Mouse (Mus musculus) midbrain, postnatal 0 days (tissue): ENCODE data around the gene Foxl1. TPM values are rescaled to one million over a fixed set of nuclear protein-coding genes. Genes with fewer than 3 reads are reported as not detected.
A peak's percentile ranks its signal among the peaks of the same experiment; 100 is the strongest.

Experiments
- ATAC-seq: fragments of 200-750 bp; cut with Nextera tagmentation; 2 replicates; pipeline ENCODE4 v1.8.0; 2017; ENCODE audit warnings: moderate number of reproducible peaks, mild to moderate bottlenecking, moderate TSS enrichment, moderate library complexity; ENCODE audit not compliant: low FRiP score
- DNase-seq: peaks from one replicate; pipeline ENCODE4 v3.0.0-alpha.2; 2015; ENCODE audit warnings: low spot score
- H3K27ac ChIP-seq: fragments of 300-500 bp; sonication (generic); 2 replicates; pipeline ENCODE4 v1.5.1; 2014; ENCODE audit warnings: low read depth, mild to moderate bottlenecking, low read length, mixed read lengths
- H3K27me3 ChIP-seq: fragments of 300-500 bp; sonication (generic); 2 replicates; pipeline ENCODE4 v1.6.1; 2014; ENCODE audit warnings: low read length, control low read depth, mixed read lengths; ENCODE audit not compliant: insufficient read depth
- H3K36me3 ChIP-seq: fragments of 300-500 bp; sonication (generic); 2 replicates; pipeline ENCODE4 v1.6.1; 2014; ENCODE audit warnings: low read length, control low read depth, mixed read lengths; ENCODE audit not compliant: insufficient read depth
- H3K4me1 ChIP-seq: fragments of 300-500 bp; sonication (generic); 2 replicates; pipeline ENCODE4 v1.6.1; 2014; ENCODE audit warnings: mild to moderate bottlenecking, control low read depth, antibody characterized with exemption, low read length, mixed read lengths; ENCODE audit not compliant: insufficient read depth
- H3K4me2 ChIP-seq: fragments of 300-500 bp; sonication (generic); 2 replicates; pipeline ENCODE4 v1.6.1; 2014; ENCODE audit warnings: low read depth, mild to moderate bottlenecking, low read length, mixed read lengths; ENCODE audit not compliant: poor library complexity, severe bottlenecking
- H3K4me3 ChIP-seq: fragments of 300-500 bp; sonication (generic); 2 replicates; pipeline ENCODE4 v1.5.1; 2014; ENCODE audit warnings: low read depth, mild to moderate bottlenecking, low read length, moderate library complexity
- H3K9ac ChIP-seq: fragments of 300-500 bp; sonication (generic); replicated peaks from 2 replicates; pipeline ENCODE4 v1.6.1; 2014; ENCODE audit warnings: mild to moderate bottlenecking, low read length, moderate library complexity, mixed read lengths; ENCODE audit not compliant: poor library complexity, severe bottlenecking
- H3K9me3 ChIP-seq: fragments of 300-500 bp; sonication (generic); 2 replicates; pipeline ENCODE4 v1.6.1; 2016; ENCODE audit warnings: low read length, control low read depth
- CTCF ChIP-seq: IDR thresholded peaks from 2 replicates; pipeline ENCODE4 v1.5.1; 2016; ENCODE audit warnings: antibody characterized with exemption, mild to moderate bottlenecking
- WGBS: fragments of 180-500 bp; shearing (Covaris S2); extraction: QIAGEN DNeasy Blood & Tissue Kit; methylation state at CpG from one replicate; pipeline ENCODE4 v1.1.7; 2014; 5-methylcytosine and 5-hydroxymethylcytosine counted together
- polyA plus RNA-seq: library from polyadenylated mRNA; unstranded; fragments of >200 nt; fragmentation: Nextera tagmentation; extraction: Ambion mirVana; gene quantifications from 2 replicates; pipeline ENCODE4 v1.2.1, GENCODE M21; 2015
- total RNA-seq: library from RNA; depleted of rRNA; stranded (reverse); fragments of >200 nt; gene quantifications from 2 replicates; pipeline ENCODE4 v1.2.3, GENCODE M21; 2014

Gene Foxl1
- total and polyA plus RNA-seq, 2 experiments from 2014 or later, result 0.20 to 0.22 TPM

DNA sequence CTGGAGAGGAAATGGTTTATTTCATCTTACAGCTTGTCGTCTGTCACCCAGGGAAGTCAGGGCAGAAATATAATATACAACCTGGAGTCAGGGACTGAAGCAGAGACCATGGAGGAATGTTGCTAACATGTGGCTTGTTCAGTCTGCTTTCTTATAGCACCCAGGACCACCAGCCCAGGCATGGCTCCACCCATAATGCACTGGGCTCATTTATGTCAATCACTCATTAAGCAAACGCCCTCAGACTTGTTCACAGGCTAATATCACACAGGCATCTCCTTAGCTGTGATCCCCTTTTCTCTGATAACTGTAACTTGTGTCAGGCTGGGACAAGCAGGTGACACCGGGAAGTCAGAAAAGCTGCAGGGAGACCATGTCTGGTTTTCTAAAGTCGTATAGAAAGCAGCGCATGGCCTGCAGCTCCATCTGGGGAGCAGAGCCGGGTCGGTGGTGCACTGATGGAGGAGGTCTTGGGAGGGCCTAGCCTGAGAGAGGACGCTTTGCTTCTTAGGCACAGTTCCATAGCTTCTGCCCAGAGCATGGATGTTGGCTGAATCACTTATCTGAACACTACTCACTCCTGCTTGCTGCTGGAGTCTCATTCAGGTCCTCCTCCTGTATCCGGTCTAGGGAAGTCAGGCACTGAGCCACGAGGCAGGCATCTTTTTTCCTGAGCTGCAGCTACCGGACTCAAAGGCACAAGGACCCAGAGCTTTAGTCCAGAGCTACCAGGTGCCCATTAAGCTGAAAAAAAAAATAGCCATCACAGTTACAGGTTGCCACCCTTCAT is 35.4 kb downstream of the Foxl1 start:
- no peak overlapping the region for H3K4me2 ChIP-seq
- DNase-seq (no peak), ATAC-seq (no peak)
- no peak for TF ChIP-seq CTCF
- H3K9ac ChIP-seq, result no peak overlapping the region
- 68% methylated on average over 11 of the region's 11 CpGs for whole genome bisulfite sequencing
- no peaks in the 10 kb centered on the region for H3K9me3 ChIP-seq
- H3K4me3 ChIP-seq, result no peak overlapping the region
- no peaks in the 10 kb centered on the region for H3K4me1 ChIP-seq
- H3K36me3 ChIP-seq, result no peaks in the 10 kb centered on the region
- no peak overlapping the region for H3K27ac ChIP-seq
- no peaks in the 10 kb centered on the region for H3K27me3 ChIP-seq

- no peaks in the 10 kb centered on the region for H3K27me3 ChIP-seq
- H3K4me2 ChIP-seq, result no peak overlapping the region
- no peak for DNase-seq
- H3K9ac ChIP-seq, result no peak overlapping the region
- TF ChIP-seq CTCF, result no peak
- H3K27ac ChIP-seq, result no peak overlapping the region
- WGBS, result 51% methylated on average over 8 of the region's 8 CpGs
- H3K9me3 ChIP-seq, result no peaks in the 10 kb centered on the region
- no peak overlapping the region for H3K4me3 ChIP-seq
- no peaks in the 10 kb centered on the region for H3K4me1 ChIP-seq
- H3K36me3 ChIP-seq, result no peaks in the 10 kb centered on the region
- ATAC-seq, result no peak
These were observed 36.3 kb downstream of the Foxl1 start for GRCm38 (mm10) chr8:121164017-121164469.

DNA sequence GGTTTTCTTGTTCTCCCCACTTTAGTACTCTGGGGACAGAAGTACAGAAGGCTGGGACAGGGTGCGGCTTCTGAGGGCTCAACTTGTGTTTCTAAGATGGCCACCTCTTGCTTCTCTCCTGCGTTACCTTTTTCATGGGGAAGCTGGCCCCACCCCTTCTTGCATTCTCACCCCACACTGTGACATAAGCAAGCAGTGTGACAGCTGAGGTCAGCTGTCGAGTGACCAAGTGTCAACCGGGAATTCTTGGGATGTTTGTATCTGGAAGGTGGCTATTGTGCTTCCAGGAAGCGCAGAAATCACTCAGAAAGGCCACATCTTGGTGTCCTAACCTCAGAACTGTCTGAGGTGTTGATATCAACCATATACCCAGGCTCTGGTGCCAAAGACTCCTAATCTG is 40.3 kb downstream of the Foxl1 start:
- H3K4me2 ChIP-seq, result no peak overlapping the region

DNA sequence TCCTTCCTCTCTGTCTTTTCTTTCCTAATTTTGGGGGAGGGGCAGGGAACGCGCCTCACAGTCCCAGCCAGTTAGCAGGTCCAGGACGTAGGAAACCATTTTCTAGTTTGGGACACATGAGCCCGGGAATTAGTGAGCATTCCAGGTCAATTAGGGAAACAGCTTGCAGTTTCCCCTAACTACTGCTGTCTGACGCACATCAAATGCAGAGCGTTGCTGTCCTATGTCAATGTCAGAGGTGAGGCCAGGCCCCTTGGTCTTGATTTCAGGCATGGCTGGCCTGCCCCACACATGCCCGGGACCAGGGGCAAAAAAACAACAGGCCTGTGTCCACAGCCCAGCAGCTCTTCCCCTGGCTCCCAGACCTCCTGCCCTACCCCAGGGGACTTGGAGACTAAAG is 42.4 kb downstream of the Foxl1 start:
- DNase-seq (no peak), ATAC-seq (no peak)
- Histone ChIP-seq H3K4me3 (no peak overlapping the region), H3K4me2 (no peak overlapping the region), H3K27ac (no peak overlapping the region), H3K9me3 (no peaks in the 10 kb centered on the region), H3K4me1 (no peaks in the 10 kb centered on the region), H3K36me3 (no peaks in the 10 kb centered on the region), H3K27me3 (no peaks in the 10 kb centered on the region), H3K9ac (no peak overlapping the region)
- WGBS, result 68% methylated on average over 7 of the region's 7 CpGs
- TF ChIP-seq CTCF, result no peak

More for the DNA sequence above, 40.3 kb downstream of the Foxl1 start:
- Histone ChIP-seq H3K27ac (no peak overlapping the region), H3K27me3 (no peaks in the 10 kb centered on the region), H3K4me1 (no peaks in the 10 kb centered on the region), H3K4me3 (no peak overlapping the region), H3K9me3 (no peaks in the 10 kb centered on the region), H3K9ac (no peak overlapping the region), H3K36me3 (no peaks in the 10 kb centered on the region)
- no peak for ATAC-seq
- TF ChIP-seq CTCF, result no peak
- no peak for DNase-seq
- WGBS, result 76% methylated on average over 5 of the region's 5 CpGs

GRCm38 (mm10) chr8:121170626-121171552 is 43.1 kb downstream of the Foxl1 start:
- Histone ChIP-seq H3K9ac (no peak overlapping the region), H3K27ac (no peak overlapping the region), H3K27me3 (no peaks in the 10 kb centered on the region), H3K36me3 (no peaks in the 10 kb centered on the region), H3K9me3 (no peaks in the 10 kb centered on the region), H3K4me2 (no peak overlapping the region), H3K4me1 (no peaks in the 10 kb centered on the region), H3K4me3 (no peak overlapping the region)
- DNase-seq, result peak; percentile 19
- no peak for TF ChIP-seq CTCF
- ATAC-seq, result no peak
- 66% methylated on average over 27 of the region's 27 CpGs for WGBS

DNA sequence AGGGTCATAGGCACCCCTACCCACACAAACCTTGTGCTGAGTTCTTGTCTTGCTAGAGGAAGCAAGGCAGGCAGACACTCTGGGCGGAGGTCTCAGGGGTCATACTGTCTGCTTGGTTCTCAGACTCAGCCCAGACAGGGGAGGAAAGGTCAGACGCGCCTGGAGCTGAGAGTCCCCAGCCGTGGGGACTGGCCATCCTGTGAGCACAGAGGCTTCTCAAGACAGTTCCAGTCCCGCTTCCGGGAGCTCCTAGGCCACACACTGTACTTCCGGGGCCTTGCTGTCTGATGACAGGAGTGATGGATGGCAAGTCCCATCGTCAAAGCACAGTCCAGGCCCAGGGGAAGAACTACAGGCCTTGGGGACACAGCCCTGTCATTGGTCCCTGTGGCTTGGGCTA is 44.8 kb downstream of the Foxl1 start:
- Histone ChIP-seq H3K4me2 (no peak overlapping the region), H3K4me1 (no peaks in the 10 kb centered on the region), H3K4me3 (no peak overlapping the region), H3K9me3 (no peaks in the 10 kb centered on the region), H3K36me3 (no peaks in the 10 kb centered on the region), H3K9ac (no peak overlapping the region), H3K27ac (no peak overlapping the region), H3K27me3 (no peaks in the 10 kb centered on the region)
- no peak for DNase-seq
- ATAC-seq, result no peak
- WGBS, result 82% methylated on average over 8 of the region's 8 CpGs
- no peak for TF ChIP-seq CTCF
